Mouse (Mus musculus): Measurements from ENCODE around the gene Otud1. TPM values are rescaled to one million over a fixed set of nuclear protein-coding genes. Genes with fewer than 3 reads are reported as not detected.

Otud1 gene
- 1.3 and 1.4 TPM in 2 replicates for polyA plus RNA-seq (2014; fragmentation: Nextera tagmentation; extraction: Ambion mirVana)

DNA sequence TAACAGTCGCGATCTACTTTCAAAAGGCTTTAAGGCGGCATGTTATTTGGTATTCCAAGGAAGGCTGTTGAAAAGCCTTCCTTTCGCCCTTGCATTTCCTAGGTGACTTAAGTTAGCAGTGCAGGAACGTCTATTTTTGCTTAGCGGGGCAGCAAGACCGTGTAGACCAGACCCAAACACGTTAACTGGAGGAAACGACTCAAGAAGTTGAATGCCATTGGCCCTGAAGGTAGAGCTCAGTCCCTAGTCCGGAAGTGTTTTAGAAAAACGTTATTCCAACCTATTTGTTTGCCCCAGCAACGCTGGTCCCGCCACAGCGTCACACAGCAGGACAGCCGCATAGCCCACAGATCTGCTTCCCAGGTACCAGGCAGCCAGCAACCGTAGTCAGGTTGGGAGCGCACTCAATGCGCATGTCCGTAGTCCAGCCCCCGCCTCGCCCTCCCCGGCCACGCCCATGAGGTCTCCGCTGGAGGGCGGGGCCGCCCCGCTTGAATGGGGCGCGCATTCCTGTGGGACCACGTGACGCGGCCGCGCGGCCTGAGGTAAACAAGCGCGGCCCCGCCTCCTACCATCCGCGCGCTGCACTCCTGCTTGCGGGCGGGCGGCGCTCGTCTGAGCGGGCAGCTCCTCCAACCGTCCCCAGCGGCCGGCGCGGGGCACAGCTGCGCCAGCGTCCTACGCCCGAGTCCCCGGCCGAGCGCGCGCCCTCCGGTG lies at the start of gene Otud1:
Gene Otud1 (plus strand): TSS at position 595 of the 717 bp plus-strand sequence.
- H3K9ac ChIP-seq (ENCODE audit: low read depth, low read length) = peak within 1 kb of the TSS; percentile 70
- H3K27ac ChIP-seq (ENCODE audit: low read depth, low read length) = peak within 1 kb of the TSS; percentile 67
- no peaks in the 10 kb centered on the region for H3K4me1 ChIP-seq (replicated peaks; ENCODE audit: control insufficient read depth, insufficient read depth, low read length)
- H3K4me2 ChIP-seq (replicated peaks; ENCODE audit: low read depth, low read length) = peak within 1 kb of the TSS; percentile 85
- ATAC-seq (ENCODE audit: low FRiP score) (peak; percentile 98), DNase-seq (ENCODE audit: low spot score) (peak; percentile 98)
- H3K9me3 ChIP-seq (ENCODE audit: control insufficient read depth, low read length) = no peaks in the 10 kb centered on the region
- H3K36me3 ChIP-seq (ENCODE audit: control insufficient read depth, insufficient read depth, low read length) = no peaks in the 10 kb centered on the region
- H3K4me3 ChIP-seq (ENCODE audit: low read depth, low read length) = peak within 1 kb of the TSS; percentile 76
- under 1% methylated on average over 41 of the region's 62 CpGs for WGBS
- peaks cover 16% of the 10 kb centered on the region; the same call in 1 of the 2 replicates for H3K27me3 ChIP-seq (ENCODE audit: control insufficient read depth, insufficient read depth, low read length)

GRCm38 (mm10) chr2:19607852-19608251 lies 49.7 kb upstream of the Otud1 start:
- no peak for ATAC-seq (ENCODE audit: low FRiP score)
- Histone ChIP-seq H3K4me1 (replicated peaks; ENCODE audit: control insufficient read depth, insufficient read depth, low read length) (no peaks in the 10 kb centered on the region), H3K9me3 (ENCODE audit: control insufficient read depth, low read length) (no peaks in the 10 kb centered on the region), H3K27ac (ENCODE audit: low read depth, low read length) (no peak overlapping the region), H3K4me2 (replicated peaks; ENCODE audit: low read depth, low read length) (no peak overlapping the region), H3K36me3 (ENCODE audit: control insufficient read depth, insufficient read depth, low read length) (no peaks in the 10 kb centered on the region), H3K4me3 (ENCODE audit: low read depth, low read length) (no peak overlapping the region), H3K27me3 (ENCODE audit: control insufficient read depth, insufficient read depth, low read length) (no peaks in the 10 kb centered on the region), H3K9ac (ENCODE audit: low read depth, low read length) (no peak overlapping the region)
- 46% methylated on average over 1 of the region's 1 CpGs for WGBS
- DNase-seq (ENCODE audit: low spot score) = no peak

- no peaks in the 10 kb centered on the region for H3K4me1 ChIP-seq (replicated peaks; ENCODE audit: control insufficient read depth, insufficient read depth, low read length)
- DNase-seq (ENCODE audit: low spot score) (no peak), ATAC-seq (ENCODE audit: low FRiP score) (no peak)
- no peak overlapping the region for H3K9ac ChIP-seq (ENCODE audit: low read depth, low read length)
- H3K9me3 ChIP-seq (ENCODE audit: control insufficient read depth, low read length) = no peaks in the 10 kb centered on the region
- WGBS = 80% methylated on average over 3 of the region's 3 CpGs
- H3K27me3 ChIP-seq (ENCODE audit: control insufficient read depth, insufficient read depth, low read length) = no peaks in the 10 kb centered on the region
- no peak overlapping the region for H3K4me3 ChIP-seq (ENCODE audit: low read depth, low read length)
- H3K36me3 ChIP-seq (ENCODE audit: control insufficient read depth, insufficient read depth, low read length) = no peaks in the 10 kb centered on the region
- no peak overlapping the region for H3K27ac ChIP-seq (ENCODE audit: low read depth, low read length)
- H3K4me2 ChIP-seq (replicated peaks; ENCODE audit: low read depth, low read length) = no peak overlapping the region
Measured at GRCm38 (mm10) chr2:19608410-19609073, 49.0 kb upstream of the Otud1 start.

- Histone ChIP-seq H3K4me1 (replicated peaks; ENCODE audit: control insufficient read depth, insufficient read depth, low read length) (no peaks in the 10 kb centered on the region), H3K4me3 (ENCODE audit: low read depth, low read length) (no peak overlapping the region), H3K9me3 (ENCODE audit: control insufficient read depth, low read length) (no peaks in the 10 kb centered on the region), H3K36me3 (ENCODE audit: control insufficient read depth, insufficient read depth, low read length) (no peaks in the 10 kb centered on the region), H3K4me2 (replicated peaks; ENCODE audit: low read depth, low read length) (no peak overlapping the region), H3K27ac (ENCODE audit: low read depth, low read length) (no peak overlapping the region), H3K27me3 (ENCODE audit: control insufficient read depth, insufficient read depth, low read length) (no peaks in the 10 kb centered on the region), H3K9ac (ENCODE audit: low read depth, low read length) (no peak overlapping the region)
- no peak for DNase-seq (ENCODE audit: low spot score)
- no peak for ATAC-seq (ENCODE audit: low FRiP score)
- 94% methylated on average over 1 of the region's 1 CpGs for WGBS
Measured at GRCm38 (mm10) chr2:19622041-19622440, 35.5 kb upstream of the Otud1 start.

DNA sequence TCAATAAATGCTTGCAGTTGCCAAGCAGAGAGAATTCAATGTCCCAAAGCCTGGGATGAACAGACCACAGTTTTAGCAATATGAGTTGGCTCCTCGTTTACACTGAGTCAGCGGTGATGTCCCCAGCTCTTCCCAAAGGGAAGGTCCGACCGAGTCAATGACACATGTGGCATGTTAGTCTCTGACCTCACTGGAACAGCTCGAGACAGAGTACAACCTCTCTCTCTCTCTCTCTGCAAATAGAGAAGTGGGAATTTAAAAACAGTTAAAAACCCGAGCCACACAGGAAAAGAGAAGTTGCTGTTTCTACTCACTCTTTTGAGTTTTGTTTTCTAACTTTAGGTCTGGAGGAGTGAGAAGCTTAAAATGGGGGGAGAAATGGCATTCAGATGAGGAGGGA lies 30.5 kb upstream of the Otud1 start:
- Histone ChIP-seq H3K4me2 (replicated peaks; ENCODE audit: low read depth, low read length) (no peak overlapping the region), H3K4me3 (ENCODE audit: low read depth, low read length) (no peak overlapping the region), H3K27me3 (ENCODE audit: control insufficient read depth, insufficient read depth, low read length) (no peaks in the 10 kb centered on the region), H3K4me1 (replicated peaks; ENCODE audit: control insufficient read depth, insufficient read depth, low read length) (no peaks in the 10 kb centered on the region), H3K36me3 (ENCODE audit: control insufficient read depth, insufficient read depth, low read length) (no peaks in the 10 kb centered on the region), H3K27ac (ENCODE audit: low read depth, low read length) (no peak overlapping the region), H3K9me3 (ENCODE audit: control insufficient read depth, low read length) (no peaks in the 10 kb centered on the region), H3K9ac (ENCODE audit: low read depth, low read length) (no peak overlapping the region)
- DNase-seq (ENCODE audit: low spot score) (no peak), ATAC-seq (ENCODE audit: low FRiP score) (no peak)
- 81% methylated on average over 6 of the region's 6 CpGs for WGBS

GRCm38 (mm10) chr2:19627920-19628608 lies 29.5 kb upstream of the Otud1 start:
- H3K27me3 ChIP-seq (ENCODE audit: control insufficient read depth, insufficient read depth, low read length) = no peaks in the 10 kb centered on the region
- no peaks in the 10 kb centered on the region for H3K9me3 ChIP-seq (ENCODE audit: control insufficient read depth, low read length)
- no peak overlapping the region for H3K4me2 ChIP-seq (replicated peaks; ENCODE audit: low read depth, low read length)
- H3K4me3 ChIP-seq (ENCODE audit: low read depth, low read length) = no peak overlapping the region
- no peak overlapping the region for H3K27ac ChIP-seq (ENCODE audit: low read depth, low read length)
- DNase-seq (ENCODE audit: low spot score) = no peak
- ATAC-seq (ENCODE audit: low FRiP score) = no peak
- H3K36me3 ChIP-seq (ENCODE audit: control insufficient read depth, insufficient read depth, low read length) = no peaks in the 10 kb centered on the region
- H3K9ac ChIP-seq (ENCODE audit: low read depth, low read length) = no peak overlapping the region
- 81% methylated on average over 4 of the region's 4 CpGs for WGBS
- H3K4me1 ChIP-seq (replicated peaks; ENCODE audit: control insufficient read depth, insufficient read depth, low read length) = no peaks in the 10 kb centered on the region

DNA sequence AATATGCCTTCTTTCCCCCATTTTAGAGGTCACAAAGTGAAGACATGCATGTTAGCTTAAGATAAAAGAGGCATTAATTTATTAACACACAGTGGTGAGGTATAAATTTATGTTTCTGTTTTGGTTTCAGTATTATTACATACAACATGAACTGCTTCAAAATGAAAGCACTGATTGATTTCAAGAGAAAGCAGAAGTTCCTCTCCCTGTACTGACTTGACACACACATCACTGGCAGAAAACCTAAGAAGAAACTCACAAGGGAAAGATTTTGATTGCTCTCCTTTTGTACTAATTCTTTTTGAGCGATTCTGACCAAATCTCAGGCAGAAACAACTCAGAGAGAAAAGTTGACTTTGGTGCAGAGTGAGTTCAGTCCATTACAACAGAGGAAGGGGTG lies 27.0 kb upstream of the Otud1 start:
- DNase-seq (ENCODE audit: low spot score) = no peak
- ATAC-seq (ENCODE audit: low FRiP score) = no peak
- Histone ChIP-seq H3K36me3 (ENCODE audit: control insufficient read depth, insufficient read depth, low read length) (no peaks in the 10 kb centered on the region), H3K4me3 (ENCODE audit: low read depth, low read length) (no peak overlapping the region), H3K4me1 (replicated peaks; ENCODE audit: control insufficient read depth, insufficient read depth, low read length) (no peaks in the 10 kb centered on the region), H3K9me3 (ENCODE audit: control insufficient read depth, low read length) (no peaks in the 10 kb centered on the region), H3K4me2 (replicated peaks; ENCODE audit: low read depth, low read length) (no peak overlapping the region), H3K27me3 (ENCODE audit: control insufficient read depth, insufficient read depth, low read length) (no peaks in the 10 kb centered on the region), H3K27ac (ENCODE audit: low read depth, low read length) (no peak overlapping the region), H3K9ac (ENCODE audit: low read depth, low read length) (no peak overlapping the region)
- WGBS = 82% methylated on average over 1 of the region's 1 CpGs

DNA sequence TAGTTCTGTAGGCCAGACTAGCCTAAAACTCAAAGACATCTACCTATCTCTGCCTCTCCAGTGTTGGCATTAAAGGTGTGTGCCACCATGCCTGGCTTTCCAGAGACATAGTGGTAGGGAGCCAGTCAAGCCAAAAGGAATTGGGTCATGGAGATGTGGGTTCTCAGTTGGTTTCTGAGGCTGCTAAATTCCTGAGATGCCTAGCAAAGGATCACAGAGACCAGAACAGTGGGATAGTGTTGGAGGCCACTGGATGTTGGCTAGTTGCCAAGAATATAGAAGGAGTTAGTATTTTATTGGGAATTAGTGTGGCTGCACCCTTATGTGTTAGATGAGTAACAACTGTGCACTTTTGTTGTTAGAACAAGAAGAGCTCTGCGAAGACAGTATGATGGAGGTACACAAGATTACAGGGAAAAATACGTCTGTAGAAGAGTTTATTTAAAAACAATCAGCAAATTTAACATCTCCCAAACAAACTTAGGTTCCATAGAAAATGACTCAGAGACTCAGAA lies 24.1 kb upstream of the Otud1 start:
- H3K4me3 ChIP-seq (ENCODE audit: low read depth, low read length) = no peak overlapping the region
- DNase-seq (ENCODE audit: low spot score) (no peak), ATAC-seq (ENCODE audit: low FRiP score) (no peak)
- H3K9me3 ChIP-seq (ENCODE audit: control insufficient read depth, low read length) = no peaks in the 10 kb centered on the region
- no peaks in the 10 kb centered on the region for H3K4me1 ChIP-seq (replicated peaks; ENCODE audit: control insufficient read depth, insufficient read depth, low read length)
- H3K27ac ChIP-seq (ENCODE audit: low read depth, low read length) = no peak overlapping the region
- H3K4me2 ChIP-seq (replicated peaks; ENCODE audit: low read depth, low read length) = no peak overlapping the region
- H3K27me3 ChIP-seq (ENCODE audit: control insufficient read depth, insufficient read depth, low read length) = no peaks in the 10 kb centered on the region
- H3K9ac ChIP-seq (ENCODE audit: low read depth, low read length) = no peak overlapping the region
- WGBS = 84% methylated on average over 2 of the region's 2 CpGs
- no peaks in the 10 kb centered on the region for H3K36me3 ChIP-seq (ENCODE audit: control insufficient read depth, insufficient read depth, low read length)
